Comparison of ENCODE assay signal across 8 mouse cellular contexts in the genomic region with DNA sequence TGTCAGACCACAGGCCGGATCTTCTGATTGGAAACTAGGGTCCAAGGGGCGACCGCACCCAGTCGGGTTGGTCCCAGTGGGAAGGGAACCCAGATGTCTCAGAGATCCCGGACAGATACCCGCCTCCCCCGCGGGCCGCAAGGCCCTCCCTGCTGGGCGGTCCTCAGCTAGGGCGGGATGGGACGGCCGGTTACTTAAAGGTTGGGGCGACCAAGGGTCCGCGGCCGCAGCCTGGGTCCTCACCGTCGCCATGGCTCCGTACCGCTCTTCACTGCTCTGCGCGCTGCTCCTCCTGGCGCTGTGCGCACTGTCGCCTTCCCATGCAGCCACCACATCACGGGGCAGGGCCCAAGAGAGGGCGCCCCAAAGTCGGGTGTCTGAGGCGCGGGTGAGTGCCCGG. TPM values are rescaled to one million over a fixed set of nuclear protein-coding genes. Genes with fewer than 3 reads are reported as not detected.
A peak's percentile ranks its signal among the peaks of the same experiment; 100 is the strongest.
DNase-seq lines count a peak whose midpoint lies in the region; ATAC-seq and TF ChIP-seq lines count a peak whose summit lies in the region.

No protein-coding gene starts in this region.

- DNase-seq in spleen, adult 2 months (ENCODE audit: low read depth in 1 of 2, low spot score in 2 of 2), result no peak
- no peak for DNase-seq in spleen, postnatal 14 days (ENCODE audit: low spot score in 2 of 2)
- DNase-seq in gastrocnemius, postnatal 25 days, result peak; percentile 85
- DNase-seq in liver, postnatal 0 days, result peak; percentile 38
- no peak for DNase-seq in cerebellum, adult 8-10 months

- no peaks in the 10 kb centered on the region for H3K9me3 ChIP-seq in hindbrain, embryonic 15.5 days
- no peaks in the 10 kb centered on the region for H3K9me3 ChIP-seq in liver, postnatal 0 days (ENCODE audit: low read length)
- H3K9me3 ChIP-seq in neural tube, embryonic 13.5 days, result no peaks in the 10 kb centered on the region

- ATAC-seq in hindbrain, embryonic 15.5 days (ENCODE audit: low FRiP score, low read depth), result peak; percentile 9; the same call in 1 of the 2 replicates
- peak; percentile 18 for ATAC-seq in liver, postnatal 0 days
- ATAC-seq in neural tube, embryonic 13.5 days (ENCODE audit: low read depth), result no peak
- ATAC-seq in CD4-positive, CD25-positive, alpha-beta regulatory T cell, adult 4 months, result no peak

- H3K4me2 ChIP-seq in hindbrain, embryonic 15.5 days, result peak overlapping the region; percentile 55
- H3K4me2 ChIP-seq in liver, postnatal 0 days (ENCODE audit: low read depth, low read length), result peak overlapping the region; percentile 63
- H3K4me2 ChIP-seq in neural tube, embryonic 13.5 days, result peak overlapping the region; percentile 52

- H3K9ac ChIP-seq in hindbrain, embryonic 15.5 days, result no peak overlapping the region; the same call in 1 of the 2 replicates
- 0 out of 2 replicates have a peak overlapping the region, but pooled peaks have one; percentile 3 for H3K9ac ChIP-seq in liver, postnatal 0 days (replicated peaks)
- peak overlapping the region; percentile 45 for H3K9ac ChIP-seq in neural tube, embryonic 13.5 days

- 7% methylated on average over 32 of the region's 32 CpGs for WGBS in spleen, adult 2 months
- 2% methylated on average over 32 of the region's 32 CpGs for WGBS in hindbrain, embryonic 15.5 days
- 2% methylated on average over 29 of the region's 32 CpGs for WGBS in liver, postnatal 0 days (ENCODE audit: insufficient replicate concordance)
- 3% methylated on average over 32 of the region's 32 CpGs for whole genome bisulfite sequencing in neural tube, embryonic 13.5 days

- no peak overlapping the region for H3K27ac ChIP-seq in spleen, adult 2 months (ENCODE audit: insufficient read depth, low read length)
- H3K27ac ChIP-seq in hindbrain, embryonic 15.5 days (replicated peaks), result no peak overlapping the region
- H3K27ac ChIP-seq in liver, postnatal 0 days (ENCODE audit: low read depth), result no peak overlapping the region
- H3K27ac ChIP-seq in neural tube, embryonic 13.5 days (replicated peaks), result no peak overlapping the region

- H3K27me3 ChIP-seq in spleen, adult 2 months (ENCODE audit: control insufficient read depth, insufficient read depth, low read length), result no peaks in the 10 kb centered on the region
- peaks cover 35% of the 10 kb centered on the region for H3K27me3 ChIP-seq in hindbrain, embryonic 15.5 days
- no peaks in the 10 kb centered on the region for H3K27me3 ChIP-seq in liver, postnatal 0 days (ENCODE audit: insufficient read depth, low read length)
- peaks cover 45% of the 10 kb centered on the region for H3K27me3 ChIP-seq in neural tube, embryonic 13.5 days

- peak overlapping the region; percentile 36; the same call in 1 of the 2 replicates for H3K4me3 ChIP-seq in spleen, adult 2 months (ENCODE audit: extremely low read depth, insufficient read depth, insufficient read length)
- H3K4me3 ChIP-seq in hindbrain, embryonic 15.5 days, result peak overlapping the region; percentile 24
- peak overlapping the region; percentile 23 for H3K4me3 ChIP-seq in liver, postnatal 0 days (ENCODE audit: low read depth, low read length)
- peak overlapping the region; percentile 28 for H3K4me3 ChIP-seq in neural tube, embryonic 13.5 days

- no peak for TF ChIP-seq POLR2A in spleen, adult 2 months (IDR thresholded peaks at IDR 0.05; ENCODE audit: low read depth, low read length)

- no peak for TF ChIP-seq CTCF in spleen, adult 2 months (IDR thresholded peaks at IDR 0.05; ENCODE audit: extremely low read depth, insufficient read depth, insufficient read length, insufficient replicate concordance)
- TF ChIP-seq CTCF in liver, postnatal 0 days (IDR thresholded peaks at IDR 0.05; ENCODE audit: low read depth), result 0 out of 2 replicates have a peak, but pooled peaks have one; percentile 3

- no peak for TF ChIP-seq EP300 in liver, postnatal 0 days (IDR thresholded peaks at IDR 0.05; ENCODE audit: low read depth)

- H3K36me3 ChIP-seq in spleen, adult 2 months (ENCODE audit: control insufficient read depth, insufficient read depth, low read length), result peaks cover 5% of the 10 kb centered on the region
- no peaks in the 10 kb centered on the region for H3K36me3 ChIP-seq in hindbrain, embryonic 15.5 days
- H3K36me3 ChIP-seq in liver, postnatal 0 days (replicated peaks; ENCODE audit: insufficient read depth, low read length), result 0 out of 2 replicates have a peak, but pooled peaks cover 4% of the 10 kb centered on the region
- H3K36me3 ChIP-seq in neural tube, embryonic 13.5 days, result no peaks in the 10 kb centered on the region

- peaks cover 4% of the 10 kb centered on the region; the same call in 1 of the 2 replicates for H3K4me1 ChIP-seq in spleen, adult 2 months (ENCODE audit: control insufficient read depth, insufficient read depth, insufficient read length)
- H3K4me1 ChIP-seq in hindbrain, embryonic 15.5 days (replicated peaks), result peaks cover 5% of the 10 kb centered on the region
- peaks cover 14% of the 10 kb centered on the region for H3K4me1 ChIP-seq in liver, postnatal 0 days (ENCODE audit: insufficient read depth)
- peaks cover 7% of the 10 kb centered on the region for H3K4me1 ChIP-seq in neural tube, embryonic 13.5 days (replicated peaks)

RNA-seq across cellular contexts. Expression of gene Gsn, which starts 26.0 kb away (rescaled TPM):
- 183 and 203 TPM in 2 replicates for polyA plus RNA-seq in spleen, adult 2 months (2012; rRNA removed)
- total RNA-seq in gastrocnemius, postnatal 25 days (2021), result 100 to 1,000 TPM; 345 to 440 TPM
- 24.4 and 27.4 TPM in 2 replicates for polyA plus RNA-seq in hindbrain, embryonic 15.5 days (2015; fragmentation: Nextera tagmentation; extraction: Ambion mirVana)
- 56.1 and 59.7 TPM in 2 replicates for polyA plus RNA-seq in liver, postnatal 0 days (2015; fragmentation: Nextera tagmentation; extraction: Ambion mirVana)
- 38.4 and 40.4 TPM in 2 replicates for polyA plus RNA-seq in neural tube, embryonic 13.5 days (2015; fragmentation: Nextera tagmentation; extraction: Ambion mirVana)
- 10 to 100 TPM; 27.3 to 33.1 TPM for polyA plus RNA-seq in CD4-positive, CD25-positive, alpha-beta regulatory T cell, adult 4 months (2017; shearing (Covaris generic))

RNA-seq across cellular contexts. Expression of gene Stom, which starts 54.6 kb away (rescaled TPM):
- polyA plus RNA-seq in spleen, adult 2 months (2012; rRNA removed), result 34.3 and 41.9 TPM in 2 replicates
- total RNA-seq in gastrocnemius, postnatal 25 days (2021), result 10 to 100 TPM; 11.8 to 25.2 TPM
- polyA plus RNA-seq in hindbrain, embryonic 15.5 days (2015; fragmentation: Nextera tagmentation; extraction: Ambion mirVana), result 22.2 and 25.2 TPM in 2 replicates
- 77.1 and 86.3 TPM in 2 replicates for polyA plus RNA-seq in liver, postnatal 0 days (2015; fragmentation: Nextera tagmentation; extraction: Ambion mirVana)
- polyA plus RNA-seq in neural tube, embryonic 13.5 days (2015; fragmentation: Nextera tagmentation; extraction: Ambion mirVana), result 13.3 and 16.5 TPM in 2 replicates
- 1 to 10 TPM; 2.6 to 3.6 TPM for polyA plus RNA-seq in CD4-positive, CD25-positive, alpha-beta regulatory T cell, adult 4 months (2017; shearing (Covaris generic))

Comparison
In these comparisons a context has a peak if more than half of its experiments do, and no peak if none do; other contexts are left out.
1. DNase-seq: peak in gastrocnemius, postnatal 25 days (single experiment) and liver, postnatal 0 days (single experiment); none in spleen, adult 2 months (0 of 2), spleen, postnatal 14 days (0 of 2) and cerebellum, adult 8-10 months (single experiment).
2. ATAC-seq: peak in hindbrain, embryonic 15.5 days (single experiment) and liver, postnatal 0 days (single experiment); none in neural tube, embryonic 13.5 days (single experiment) and CD4-positive, CD25-positive, alpha-beta regulatory T cell, adult 4 months (single experiment).
3. Peak in every context shown above with its lines, with median percentiles within 50 percentile points of each other: H3K4me3 ChIP-seq and H3K4me2 ChIP-seq.